Mouse (Mus musculus) limb, embryonic 11.5 days (tissue): Measurements from ENCODE around the gene Tbc1d16. TPM values are rescaled to one million over a fixed set of nuclear protein-coding genes. Genes with fewer than 3 reads are reported as not detected.

Source experiments
- ATAC-seq: fragments of 200-750 bp; cut with Nextera tagmentation; 2 replicates; pipeline ENCODE4 v1.8.0; 2017; ENCODE audit warnings: low read depth; ENCODE audit not compliant: insufficient number of reproducible peaks, low FRiP score, low TSS enrichment
- DNase-seq: peaks from one replicate; pipeline ENCODE4 v3.0.0-alpha.2; 2015; ENCODE audit warnings: low spot score
- H3K27ac ChIP-seq: fragments of 300-500 bp; sonication (generic); replicated peaks from 2 replicates; pipeline ENCODE4 v1.5.1; 2014; ENCODE audit warnings: low read depth, mild to moderate bottlenecking, low read length
- H3K27me3 ChIP-seq: fragments of 300-500 bp; sonication (generic); 2 replicates; pipeline ENCODE4 v1.6.1; 2014; ENCODE audit warnings: mild to moderate bottlenecking, low read length, mixed read lengths; ENCODE audit not compliant: control insufficient read depth, insufficient read depth
- H3K36me3 ChIP-seq: fragments of 300-500 bp; sonication (generic); 2 replicates; pipeline ENCODE4 v1.6.1; 2014; ENCODE audit warnings: mild to moderate bottlenecking, low read length, moderate library complexity, mixed read lengths; ENCODE audit not compliant: control insufficient read depth, insufficient read depth
- H3K4me1 ChIP-seq: fragments of 300-500 bp; sonication (generic); 2 replicates; pipeline ENCODE4 v1.6.1; 2014; ENCODE audit warnings: low read length, mixed read lengths; ENCODE audit not compliant: control insufficient read depth, insufficient read depth
- H3K4me2 ChIP-seq: fragments of 300-500 bp; sonication (generic); 2 replicates; pipeline ENCODE4 v1.6.1; 2014; ENCODE audit warnings: low read depth, mild to moderate bottlenecking, moderate library complexity; ENCODE audit not compliant: severe bottlenecking
- H3K4me3 ChIP-seq: fragments of 300-500 bp; sonication (generic); 2 replicates; pipeline ENCODE4 v1.5.1; 2014; ENCODE audit warnings: low read depth, low read length
- H3K9ac ChIP-seq: fragments of 300-500 bp; sonication (generic); 2 replicates; pipeline ENCODE4 v1.6.1; 2014; ENCODE audit warnings: mild to moderate bottlenecking, low read length
- H3K9me3 ChIP-seq: fragments of 300-500 bp; sonication (generic); 2 replicates; pipeline ENCODE4 v1.6.1; 2016; ENCODE audit warnings: low read length; ENCODE audit not compliant: control insufficient read depth
- WGBS: fragments of 180-500 bp; shearing (Covaris S2); extraction: QIAGEN DNeasy Blood & Tissue Kit; methylation state at CpG from one replicate; pipeline ENCODE4 v1.1.7; 2014; 5-methylcytosine and 5-hydroxymethylcytosine counted together
- polyA plus RNA-seq: library from polyadenylated mRNA; unstranded; fragments of >200 nt; fragmentation: Nextera tagmentation; extraction: Ambion mirVana; gene quantifications from 2 replicates; pipeline ENCODE4 v1.2.1, GENCODE M21; 2014

Gene Tbc1d16
- polyA plus RNA-seq, 1 experiment from 2014 or later, result 10.8 TPM

DNA sequence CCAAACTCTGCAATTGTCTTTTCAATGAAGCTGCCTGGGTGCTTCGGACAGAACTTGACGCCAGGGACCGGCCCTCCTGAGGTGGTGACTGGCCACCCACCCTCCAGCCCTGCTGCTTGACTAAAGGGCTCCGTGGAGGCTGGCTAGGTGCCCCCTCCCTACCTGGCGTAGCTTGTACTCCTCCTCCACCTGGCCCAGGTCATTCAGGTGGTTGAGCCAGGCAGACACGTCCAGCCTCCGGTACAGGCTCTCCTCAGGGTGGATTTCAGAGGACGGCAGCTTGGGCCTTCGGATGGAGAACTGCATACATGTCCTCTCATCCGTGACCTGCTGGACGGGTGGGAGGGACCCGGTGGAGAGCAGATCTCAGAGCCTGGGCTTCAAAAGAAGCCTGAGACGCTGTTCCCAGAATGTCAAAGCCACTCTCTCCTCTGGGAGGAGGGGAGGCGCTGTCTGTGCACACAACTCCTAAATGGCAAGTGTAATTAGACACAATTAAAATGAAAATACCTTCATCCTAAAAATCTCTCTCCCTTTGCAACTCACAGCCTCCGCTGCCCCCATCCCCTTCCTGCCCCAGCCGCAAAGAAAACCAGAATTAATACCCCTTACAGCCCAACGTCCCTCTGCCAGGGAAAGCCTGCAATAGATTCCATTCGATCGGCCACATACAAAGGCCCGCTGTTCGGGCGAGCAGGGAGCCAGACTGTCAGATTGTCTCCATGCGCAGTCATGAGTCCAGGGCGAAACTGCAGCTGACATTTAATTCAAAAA lies 71.6 kb downstream of the Tbc1d16 start:
- no peak overlapping the region for H3K27ac ChIP-seq
- peak overlapping the region; percentile 15; the same call in 1 of the 2 replicates for H3K4me2 ChIP-seq
- H3K36me3 ChIP-seq, result no peaks in the 10 kb centered on the region
- H3K9ac ChIP-seq, result no peak overlapping the region
- H3K27me3 ChIP-seq, result peaks cover 10% of the 10 kb centered on the region; the same call in 1 of the 2 replicates
- peak; percentile 51 for DNase-seq
- H3K9me3 ChIP-seq, result no peaks in the 10 kb centered on the region
- peaks cover 43% of the 10 kb centered on the region for H3K4me1 ChIP-seq
- no peak for ATAC-seq
- H3K4me3 ChIP-seq, result no peak overlapping the region
- WGBS, result 17% methylated on average over 24 of the region's 24 CpGs

DNA sequence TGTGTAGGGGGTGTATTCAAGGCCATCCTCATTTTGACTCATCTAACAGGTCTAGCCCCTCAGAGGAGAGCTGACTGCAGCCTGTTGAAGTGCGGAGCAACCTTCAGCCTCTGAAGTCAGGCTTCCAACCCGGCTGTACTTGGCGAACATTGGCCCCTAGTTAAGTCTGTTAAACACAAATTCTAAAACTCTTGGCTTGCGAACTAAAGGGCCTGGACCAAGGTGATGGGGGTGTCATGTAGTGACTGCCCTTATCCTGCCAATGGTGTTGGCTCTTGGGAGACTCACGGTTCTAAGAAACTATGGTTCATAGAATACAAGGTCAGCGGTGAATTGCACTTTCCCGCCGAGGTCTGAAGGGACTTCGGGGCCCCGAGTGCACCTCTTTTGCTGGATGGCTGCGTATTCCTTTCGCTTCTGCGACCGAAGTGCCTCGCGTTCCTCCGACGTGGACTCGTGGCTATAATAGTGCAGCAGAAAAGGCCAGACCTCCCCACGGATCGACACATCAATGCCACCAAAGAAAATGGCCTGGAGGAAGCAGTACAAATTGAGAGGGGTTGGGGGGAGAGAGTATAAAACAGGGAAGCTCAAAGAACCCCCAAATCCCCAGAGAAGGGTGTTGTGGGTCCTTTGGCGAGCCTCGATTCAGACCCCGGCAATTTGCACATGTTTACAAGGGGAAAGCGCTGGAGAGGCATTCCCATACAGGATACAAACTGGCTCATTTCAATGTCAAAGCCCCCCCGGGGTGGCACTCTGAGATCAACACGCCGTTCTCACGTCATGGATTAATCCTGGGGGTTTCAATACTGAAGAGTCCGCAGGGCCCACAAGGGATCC lies 72.4 kb downstream of the Tbc1d16 start:
- no peak for DNase-seq
- no peak for ATAC-seq
- H3K27ac ChIP-seq, result no peak overlapping the region
- H3K9ac ChIP-seq, result no peak overlapping the region
- H3K4me1 ChIP-seq, result peaks cover 43% of the 10 kb centered on the region
- no peaks in the 10 kb centered on the region for H3K9me3 ChIP-seq
- 41% methylated on average over 30 of the region's 30 CpGs for WGBS
- no peak overlapping the region for H3K4me2 ChIP-seq
- H3K27me3 ChIP-seq, result peaks cover 10% of the 10 kb centered on the region; the same call in 1 of the 2 replicates
- peaks cover under 1% of the 10 kb centered on the region; the same call in 1 of the 2 replicates for H3K36me3 ChIP-seq
- no peak overlapping the region for H3K4me3 ChIP-seq

DNA sequence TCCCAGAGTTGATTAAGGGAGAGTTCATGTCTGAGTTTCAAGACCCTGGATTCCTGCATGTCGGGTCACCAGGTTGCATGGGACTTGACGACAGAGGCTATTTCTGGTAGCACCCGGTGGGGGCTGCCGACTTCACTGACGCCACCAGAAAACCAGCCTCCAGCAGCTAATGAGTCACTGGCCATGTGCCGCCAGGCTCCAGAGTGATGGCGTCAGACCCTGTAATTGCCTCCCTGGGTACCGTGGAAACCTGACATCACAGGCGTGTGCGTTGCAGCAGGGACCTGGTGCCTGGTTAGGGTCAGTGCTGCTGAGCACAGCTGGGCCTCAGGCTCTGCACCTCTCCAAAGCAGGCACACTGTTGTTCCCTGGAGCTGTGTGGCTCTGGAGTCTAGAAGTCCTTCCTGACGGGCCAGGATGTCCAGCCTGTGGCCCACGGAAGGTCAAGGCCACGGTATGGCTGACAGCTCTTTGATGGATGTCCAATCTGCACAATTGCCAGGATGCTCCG lies 75.9 kb downstream of the Tbc1d16 start:
- ATAC-seq (no peak), DNase-seq (no peak)
- Histone ChIP-seq H3K4me3 (no peak overlapping the region), H3K9me3 (no peaks in the 10 kb centered on the region), H3K36me3 (peaks cover 4% of the 10 kb centered on the region; the same call in 1 of the 2 replicates), H3K4me2 (no peak overlapping the region), H3K27ac (no peak overlapping the region), H3K27me3 (peaks cover 10% of the 10 kb centered on the region; the same call in 1 of the 2 replicates), H3K9ac (no peak overlapping the region; the same call in 1 of the 2 replicates), H3K4me1 (peaks cover 20% of the 10 kb centered on the region)
- WGBS, result 34% methylated on average over 14 of the region's 14 CpGs

DNA sequence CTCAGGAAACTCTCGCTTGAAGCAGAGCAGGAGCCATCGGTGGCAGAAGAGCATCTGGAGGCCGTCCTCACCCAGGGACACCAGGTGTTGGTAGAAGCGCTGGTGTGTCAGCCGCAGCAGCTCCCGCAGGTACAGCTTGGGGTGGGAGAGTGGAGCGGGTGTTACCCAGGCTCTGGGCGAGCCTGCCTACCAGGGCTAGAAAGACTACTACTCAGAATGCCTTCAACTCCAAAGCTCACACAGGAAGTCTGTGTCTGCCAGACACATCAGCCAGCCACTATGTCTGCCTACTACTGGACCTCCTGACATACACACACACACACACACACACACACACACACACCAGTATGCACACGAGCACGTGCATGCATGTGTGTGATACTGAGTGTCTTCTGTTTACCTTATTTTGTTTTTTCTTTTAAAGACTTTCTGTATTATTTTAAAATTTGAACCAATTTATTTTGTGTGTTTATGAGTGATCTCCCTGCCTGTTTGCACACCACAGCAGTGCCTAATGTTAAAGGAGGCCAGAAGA lies 77.2 kb downstream of the Tbc1d16 start:
- Histone ChIP-seq H3K9ac (no peak overlapping the region), H3K4me1 (peaks cover 8% of the 10 kb centered on the region), H3K27ac (no peak overlapping the region), H3K9me3 (no peaks in the 10 kb centered on the region), H3K36me3 (peaks cover 4% of the 10 kb centered on the region; the same call in 1 of the 2 replicates), H3K4me3 (no peak overlapping the region), H3K27me3 (peaks cover 6% of the 10 kb centered on the region; the same call in 1 of the 2 replicates), H3K4me2 (no peak overlapping the region)
- DNase-seq, result no peak
- WGBS, result 92% methylated on average over 10 of the region's 10 CpGs
- no peak for ATAC-seq

DNA sequence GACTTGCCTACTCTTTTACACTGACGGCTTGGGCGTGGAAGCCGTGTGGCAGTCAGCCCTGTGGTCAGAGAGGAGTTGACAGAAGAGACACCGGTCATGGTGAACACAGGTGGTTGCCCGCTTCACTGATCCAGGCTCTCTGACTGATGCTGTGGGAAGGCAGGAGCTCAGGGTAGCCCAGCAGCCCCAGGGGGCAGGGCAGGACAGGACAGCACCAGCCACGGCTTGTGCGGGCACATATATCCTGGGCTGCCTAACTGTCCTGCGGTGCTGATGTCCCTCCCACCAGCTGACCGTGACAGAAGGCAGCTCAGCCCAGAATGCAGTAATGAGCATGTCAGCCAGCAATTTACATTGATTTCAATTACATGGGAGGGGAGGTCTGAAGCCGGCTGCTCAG lies 77.9 kb downstream of the Tbc1d16 start:
- no peak for DNase-seq
- Histone ChIP-seq H3K9me3 (no peaks in the 10 kb centered on the region), H3K9ac (no peak overlapping the region), H3K4me2 (no peak overlapping the region), H3K4me3 (no peak overlapping the region), H3K4me1 (peaks cover 8% of the 10 kb centered on the region), H3K27ac (no peak overlapping the region), H3K36me3 (peaks cover 4% of the 10 kb centered on the region; the same call in 1 of the 2 replicates), H3K27me3 (peaks cover 2% of the 10 kb centered on the region; the same call in 1 of the 2 replicates)
- no peak for ATAC-seq
- 77% methylated on average over 10 of the region's 10 CpGs for WGBS

DNA sequence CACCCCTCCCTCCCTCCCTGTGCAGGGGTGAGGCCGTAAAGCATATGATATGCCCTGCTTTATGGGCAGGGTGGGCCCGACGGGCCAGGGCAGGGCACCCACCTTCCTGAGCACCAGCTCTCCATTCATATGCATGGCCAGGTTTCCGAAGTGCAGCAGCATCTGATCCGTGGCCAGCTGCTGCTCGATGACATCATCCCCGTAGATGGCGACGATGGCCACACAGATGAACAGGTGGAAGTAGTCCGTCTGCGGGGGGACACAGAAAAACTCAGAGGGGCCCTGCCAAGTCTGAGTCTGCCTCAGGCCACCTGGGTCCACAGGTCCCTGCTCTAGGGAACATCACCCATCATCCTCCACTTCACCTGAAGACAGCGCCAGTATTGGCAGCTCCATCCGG lies 79.5 kb downstream of the Tbc1d16 start:
- H3K4me2 ChIP-seq, result no peak overlapping the region
- H3K36me3 ChIP-seq, result peaks cover 4% of the 10 kb centered on the region; the same call in 1 of the 2 replicates
- H3K9me3 ChIP-seq, result no peaks in the 10 kb centered on the region
- H3K9ac ChIP-seq, result no peak overlapping the region
- H3K27ac ChIP-seq, result no peak overlapping the region
- DNase-seq, result no peak
- H3K4me1 ChIP-seq, result peaks cover 19% of the 10 kb centered on the region
- no peaks in the 10 kb centered on the region for H3K27me3 ChIP-seq
- no peak for ATAC-seq
- 91% methylated on average over 13 of the region's 13 CpGs for WGBS
- H3K4me3 ChIP-seq, result no peak overlapping the region

DNA sequence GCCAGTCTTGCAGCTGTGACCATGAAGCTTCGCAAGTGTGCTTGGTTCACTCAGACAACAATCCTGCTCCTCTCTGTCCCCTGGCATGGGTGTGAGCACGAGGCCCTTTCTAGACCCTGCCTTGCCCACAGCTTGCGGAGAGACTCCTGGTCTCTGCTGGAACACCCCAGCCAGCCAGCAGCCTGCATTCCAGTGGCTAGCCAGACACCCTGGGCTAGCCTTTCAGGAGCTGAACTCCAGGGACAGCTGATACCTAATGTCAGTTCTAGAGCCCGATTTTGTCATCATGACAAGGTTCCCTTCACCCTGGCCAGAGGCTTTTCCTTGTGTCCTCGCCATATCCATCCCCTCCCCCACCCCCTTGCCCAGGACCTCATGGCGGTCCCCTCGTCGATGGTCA lies 81.1 kb downstream of the Tbc1d16 start:
- WGBS, result 91% methylated on average over 8 of the region's 8 CpGs
- H3K4me2 ChIP-seq, result no peak overlapping the region
- H3K4me1 ChIP-seq, result peaks cover 17% of the 10 kb centered on the region
- H3K9ac ChIP-seq, result no peak overlapping the region
- no peaks in the 10 kb centered on the region for H3K27me3 ChIP-seq
- no peak for DNase-seq
- no peaks in the 10 kb centered on the region for H3K9me3 ChIP-seq
- no peak for ATAC-seq
- H3K27ac ChIP-seq, result no peak overlapping the region
- no peak overlapping the region for H3K4me3 ChIP-seq
- peaks cover 4% of the 10 kb centered on the region; the same call in 1 of the 2 replicates for H3K36me3 ChIP-seq

DNA sequence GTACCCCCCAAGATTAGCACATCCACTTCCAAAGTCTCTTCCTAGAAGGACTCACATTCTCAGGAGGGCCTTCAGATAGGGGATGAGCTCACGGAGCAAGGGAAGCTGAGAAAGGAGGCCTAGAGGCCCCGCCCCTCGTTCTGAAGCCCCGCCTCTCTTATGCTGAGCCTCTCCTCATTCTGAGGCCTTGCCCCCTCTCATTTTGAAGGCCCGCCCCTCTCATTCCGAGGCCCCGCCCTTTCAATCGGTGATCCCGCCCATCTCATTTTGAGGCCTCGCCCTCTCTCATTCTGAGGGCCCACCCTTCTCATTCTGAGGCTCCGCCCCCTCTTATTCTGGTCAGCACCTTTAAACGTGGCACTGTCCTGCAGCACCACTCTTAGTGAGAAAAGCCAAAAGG lies 82.2 kb downstream of the Tbc1d16 start:
- Histone ChIP-seq H3K9ac (no peak overlapping the region), H3K27ac (no peak overlapping the region), H3K4me1 (peaks cover 17% of the 10 kb centered on the region), H3K27me3 (no peaks in the 10 kb centered on the region), H3K36me3 (peaks cover 4% of the 10 kb centered on the region; the same call in 1 of the 2 replicates), H3K4me2 (no peak overlapping the region), H3K4me3 (no peak overlapping the region), H3K9me3 (no peaks in the 10 kb centered on the region)
- no peak for ATAC-seq
- DNase-seq, result no peak
- 23% methylated on average over 12 of the region's 12 CpGs for WGBS
